Mouse (Mus musculus): ENCODE data around the gene Cfap300. TPM values are rescaled to one million over a fixed set of nuclear protein-coding genes. Genes with fewer than 3 reads are reported as not detected.

Gene Cfap300
- total RNA-seq (2014; rRNA removed) (15.9 and 17.6 TPM in 2 replicates), polyA plus RNA-seq (2015; fragmentation: Nextera tagmentation; extraction: Ambion mirVana) (11.0 and 12.6 TPM in 2 replicates)

DNA sequence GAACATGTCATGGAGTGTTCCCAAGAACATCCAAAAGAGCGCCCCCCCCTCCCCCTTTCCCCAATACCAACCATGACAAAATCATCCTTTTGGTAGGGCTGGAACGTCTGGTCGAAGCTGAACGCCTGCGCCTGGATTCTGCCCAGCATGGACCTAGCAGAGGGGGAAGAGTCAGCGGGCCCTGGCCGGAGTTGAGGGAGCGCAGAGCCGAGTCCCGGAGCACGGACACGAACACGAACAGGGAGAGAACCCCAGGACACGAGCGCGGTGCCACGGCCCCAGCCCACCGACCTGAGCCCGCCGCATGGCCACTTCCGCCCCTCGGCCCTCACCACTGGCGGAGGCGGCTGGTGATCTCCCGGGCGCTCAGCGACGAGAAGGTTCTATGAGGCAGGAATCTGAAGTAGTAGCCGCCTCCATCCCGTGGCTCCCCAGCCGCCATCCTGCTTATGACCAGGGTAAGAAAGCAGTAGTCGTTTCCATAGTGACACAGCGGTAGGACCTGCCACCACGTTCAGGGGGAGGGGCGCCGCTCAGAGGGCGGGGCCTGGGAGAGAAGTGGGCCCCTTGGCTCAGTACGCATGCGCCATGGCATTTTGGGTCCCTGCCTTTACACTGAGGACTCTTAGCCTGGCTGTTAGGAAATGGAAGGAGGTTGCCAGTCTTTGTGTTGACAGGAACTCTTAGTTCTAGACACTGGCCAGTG, at the start of gene Cfap300:
Gene Cfap300, minus strand, starts transcription at position 486 of the 706 bp plus-strand sequence.
- no peaks in the 10 kb centered on the region for H3K27me3 ChIP-seq (ENCODE audit: insufficient read depth, low read length)
- no peaks in the 10 kb centered on the region for H3K36me3 ChIP-seq (ENCODE audit: insufficient read depth)
- no peak for TF ChIP-seq CTCF (IDR thresholded peaks at IDR 0.05; ENCODE audit: low read depth)
- peaks cover 9% of the 10 kb centered on the region; the same call in 1 of the 2 replicates for H3K4me1 ChIP-seq (ENCODE audit: insufficient read depth)
- DNase-seq (peak; percentile 98), ATAC-seq (peak; percentile 98)
- peak within 1 kb of the TSS; percentile 53 for H3K4me2 ChIP-seq (ENCODE audit: low read depth)
- 2% methylated on average over 39 of the region's 39 CpGs for WGBS
- peak within 1 kb of the TSS; percentile 79 for H3K9ac ChIP-seq
- peak within 1 kb of the TSS; percentile 83 for H3K27ac ChIP-seq (ENCODE audit: low read depth, low read length)
- no peaks in the 10 kb centered on the region for H3K9me3 ChIP-seq (ENCODE audit: low read length)
- peak within 1 kb of the TSS; percentile 61 for H3K4me3 ChIP-seq (ENCODE audit: low read depth, low read length)

DNA sequence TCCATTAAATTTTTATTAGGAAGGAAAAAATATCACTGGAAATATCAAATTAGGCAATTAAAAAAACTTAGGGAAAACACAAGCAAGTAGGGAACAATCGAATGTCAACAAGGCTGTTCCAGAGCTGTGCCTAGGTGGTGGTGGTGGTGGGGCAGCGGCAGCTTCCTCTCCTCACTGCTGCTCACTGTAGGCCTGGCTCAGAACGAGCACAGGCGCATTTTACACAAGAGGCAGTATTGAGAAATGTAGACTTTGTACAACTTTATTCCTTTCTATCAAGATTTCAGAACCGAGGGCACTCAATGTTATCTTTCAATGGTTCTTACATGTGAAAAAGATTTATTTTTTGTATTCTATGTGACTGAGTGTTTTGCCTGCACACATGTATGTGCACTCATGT, 36.3 kb upstream of the Cfap300 start:
- Histone ChIP-seq H3K9me3 (ENCODE audit: low read length) (no peaks in the 10 kb centered on the region), H3K27ac (ENCODE audit: low read depth, low read length) (no peak overlapping the region), H3K4me3 (ENCODE audit: low read depth, low read length) (no peak overlapping the region), H3K36me3 (ENCODE audit: insufficient read depth) (no peaks in the 10 kb centered on the region), H3K9ac (no peak overlapping the region), H3K27me3 (ENCODE audit: insufficient read depth, low read length) (no peaks in the 10 kb centered on the region), H3K4me2 (ENCODE audit: low read depth) (no peak overlapping the region), H3K4me1 (ENCODE audit: insufficient read depth) (no peaks in the 10 kb centered on the region)
- no peak for TF ChIP-seq CTCF (IDR thresholded peaks at IDR 0.05; ENCODE audit: low read depth)
- DNase-seq (no peak), ATAC-seq (no peak)
- WGBS = 91% methylated on average over 5 of the region's 5 CpGs

DNA sequence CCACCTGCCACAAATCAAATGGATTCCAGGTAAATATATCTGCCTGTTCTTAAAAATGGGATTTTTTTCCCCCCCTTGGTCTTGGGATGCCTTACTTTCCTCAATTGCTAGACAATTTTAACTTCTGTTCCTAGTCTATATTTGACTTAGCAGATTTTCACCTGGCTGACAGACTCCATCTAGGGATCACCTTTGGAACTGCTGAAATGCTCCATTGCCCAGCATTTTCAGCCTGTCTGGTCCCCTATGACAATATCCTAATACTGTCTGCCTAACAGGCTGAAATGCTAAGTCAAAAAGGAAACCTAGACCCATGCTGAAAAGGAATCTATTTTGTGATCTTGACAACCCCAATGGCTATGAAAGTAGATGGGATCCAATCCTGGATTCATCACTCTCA, 31.7 kb upstream of the Cfap300 start:
- Histone ChIP-seq H3K9ac (no peak overlapping the region), H3K4me3 (ENCODE audit: low read depth, low read length) (no peak overlapping the region), H3K27me3 (ENCODE audit: insufficient read depth, low read length) (no peaks in the 10 kb centered on the region), H3K36me3 (ENCODE audit: insufficient read depth) (no peaks in the 10 kb centered on the region), H3K9me3 (ENCODE audit: low read length) (no peaks in the 10 kb centered on the region), H3K27ac (ENCODE audit: low read depth, low read length) (no peak overlapping the region), H3K4me2 (ENCODE audit: low read depth) (no peak overlapping the region), H3K4me1 (ENCODE audit: insufficient read depth) (no peaks in the 10 kb centered on the region)
- DNase-seq = peak; percentile 17
- 0 out of 2 replicates have a peak, but pooled peaks have one; percentile 23 for ATAC-seq
- TF ChIP-seq CTCF (IDR thresholded peaks at IDR 0.05; ENCODE audit: low read depth) = peak; percentile 48

DNA sequence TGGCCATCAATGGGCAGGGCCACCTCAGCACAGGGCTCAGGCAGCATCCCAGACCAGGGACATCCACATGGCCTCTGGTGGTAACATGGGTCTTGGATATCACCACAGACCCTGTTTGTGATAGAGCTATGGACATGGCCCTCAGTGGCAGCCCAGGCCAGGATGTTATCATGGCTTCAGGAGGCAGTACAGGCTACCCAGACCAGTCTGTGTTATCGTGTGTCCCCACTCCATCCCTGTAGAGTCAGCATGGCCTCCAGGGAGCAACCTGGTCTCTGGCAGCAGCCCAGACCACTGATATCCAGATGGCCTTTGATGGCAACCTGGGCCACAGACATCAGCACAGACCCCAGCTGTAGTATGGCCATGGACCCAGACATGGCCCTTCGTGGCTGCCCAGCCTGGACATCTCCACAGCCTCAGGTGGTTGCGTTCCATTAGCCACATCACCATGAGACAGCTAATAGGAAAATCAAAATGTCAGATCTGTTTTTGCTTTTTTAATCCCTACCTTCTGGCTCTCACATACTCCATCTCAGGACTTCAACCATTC, 30.7 kb upstream of the Cfap300 start:
- 99% methylated on average over 3 of the region's 3 CpGs for WGBS
- no peak overlapping the region for H3K27ac ChIP-seq (ENCODE audit: low read depth, low read length)

DNA sequence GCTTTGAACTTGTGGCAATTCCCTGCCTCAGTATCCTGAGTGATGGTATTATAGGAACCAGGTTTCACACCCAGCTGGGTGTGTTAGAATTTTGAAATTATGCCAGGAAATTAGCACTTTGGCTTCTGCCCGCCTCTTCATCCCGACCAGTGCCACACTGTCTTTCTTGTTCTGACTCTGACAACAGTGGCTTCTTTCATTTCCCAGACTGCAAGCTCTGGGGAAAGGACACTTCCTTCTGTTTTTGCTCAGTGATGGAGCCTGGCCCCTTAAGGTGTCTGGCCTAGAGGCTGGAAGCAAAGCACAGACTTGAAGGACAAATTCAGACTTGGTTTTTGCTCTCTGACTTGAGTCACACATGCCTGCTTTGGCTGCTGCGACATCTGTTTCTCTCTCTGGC, 17.0 kb upstream of the Cfap300 start:
- Histone ChIP-seq H3K36me3 (ENCODE audit: insufficient read depth) (no peaks in the 10 kb centered on the region), H3K4me1 (ENCODE audit: insufficient read depth) (no peaks in the 10 kb centered on the region), H3K27ac (ENCODE audit: low read depth, low read length) (no peak overlapping the region), H3K9ac (no peak overlapping the region), H3K9me3 (ENCODE audit: low read length) (no peaks in the 10 kb centered on the region), H3K4me3 (ENCODE audit: low read depth, low read length) (no peak overlapping the region), H3K4me2 (ENCODE audit: low read depth) (no peak overlapping the region), H3K27me3 (ENCODE audit: insufficient read depth, low read length) (no peaks in the 10 kb centered on the region)
- no peak for TF ChIP-seq CTCF (IDR thresholded peaks at IDR 0.05; ENCODE audit: low read depth)
- no peak for DNase-seq
- 59% methylated on average over 3 of the region's 3 CpGs for WGBS
- peak; percentile 51; the same call in 1 of the 2 replicates for ATAC-seq

More for the DNA sequence above, 30.7 kb upstream of the Cfap300 start:
- Histone ChIP-seq H3K4me2 (ENCODE audit: low read depth) (no peak overlapping the region), H3K36me3 (ENCODE audit: insufficient read depth) (no peaks in the 10 kb centered on the region), H3K27me3 (ENCODE audit: insufficient read depth, low read length) (no peaks in the 10 kb centered on the region), H3K9me3 (ENCODE audit: low read length) (no peaks in the 10 kb centered on the region), H3K9ac (no peak overlapping the region), H3K4me3 (ENCODE audit: low read depth, low read length) (no peak overlapping the region), H3K4me1 (ENCODE audit: insufficient read depth) (no peaks in the 10 kb centered on the region)
- DNase-seq = no peak
- no peak for TF ChIP-seq CTCF (IDR thresholded peaks at IDR 0.05; ENCODE audit: low read depth)
- no peak for ATAC-seq

DNA sequence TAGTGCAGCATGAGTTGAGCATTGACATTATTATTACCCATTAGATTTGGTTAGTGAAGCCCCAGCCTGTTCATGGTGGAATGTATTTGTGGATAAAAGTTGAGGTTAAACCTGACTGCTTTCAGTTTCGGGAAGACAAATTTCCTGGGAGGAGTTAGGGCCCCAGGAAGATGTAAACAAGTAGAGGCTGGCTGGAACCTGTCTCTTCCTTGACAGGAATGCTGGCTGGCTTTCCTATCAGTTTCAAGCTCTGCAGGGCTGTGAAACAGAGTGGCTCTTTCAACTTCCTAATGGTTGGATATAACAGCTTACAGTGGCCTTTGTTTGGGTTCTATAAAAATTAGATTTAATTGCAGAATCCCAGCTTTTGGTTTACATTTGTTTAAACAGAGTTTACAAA, 12.2 kb upstream of the Cfap300 start:
- Histone ChIP-seq H3K9me3 (ENCODE audit: low read length) (no peaks in the 10 kb centered on the region), H3K27me3 (ENCODE audit: insufficient read depth, low read length) (no peaks in the 10 kb centered on the region), H3K4me3 (ENCODE audit: low read depth, low read length) (no peak overlapping the region), H3K27ac (ENCODE audit: low read depth, low read length) (no peak overlapping the region), H3K36me3 (ENCODE audit: insufficient read depth) (no peaks in the 10 kb centered on the region), H3K4me1 (ENCODE audit: insufficient read depth) (no peaks in the 10 kb centered on the region), H3K9ac (no peak overlapping the region), H3K4me2 (ENCODE audit: low read depth) (no peak overlapping the region)
- ATAC-seq (no peak), DNase-seq (no peak)
- 64% methylated on average over 1 of the region's 1 CpGs for WGBS
- no peak for TF ChIP-seq CTCF (IDR thresholded peaks at IDR 0.05; ENCODE audit: low read depth)

DNA sequence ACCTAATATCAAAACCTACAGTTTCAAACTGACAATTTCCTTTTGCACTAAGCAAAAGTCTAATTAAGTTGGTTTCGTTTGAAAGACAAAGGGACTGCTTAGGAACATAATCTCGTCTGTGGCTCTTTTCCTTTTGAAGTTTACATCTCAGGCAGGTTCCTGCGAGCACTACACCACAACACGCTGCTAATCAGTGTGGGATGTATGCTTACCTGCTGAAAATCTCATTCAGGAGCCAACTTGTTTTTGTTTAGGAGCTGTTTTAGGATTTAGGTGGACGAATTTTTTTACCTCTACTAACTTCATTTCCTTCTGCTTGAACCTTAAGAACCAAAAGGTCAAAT, 393 bp upstream of the Cfap300 start:
- peak; percentile 47 for ATAC-seq
- peak overlapping the region; percentile 79 for H3K9ac ChIP-seq
- H3K36me3 ChIP-seq (ENCODE audit: insufficient read depth) = no peaks in the 10 kb centered on the region
- H3K27ac ChIP-seq (ENCODE audit: low read depth, low read length) = peak overlapping the region; percentile 83
- no peaks in the 10 kb centered on the region for H3K27me3 ChIP-seq (ENCODE audit: insufficient read depth, low read length)
- peaks cover 9% of the 10 kb centered on the region; the same call in 1 of the 2 replicates for H3K4me1 ChIP-seq (ENCODE audit: insufficient read depth)
- WGBS = 11% methylated on average over 5 of the region's 5 CpGs
- H3K9me3 ChIP-seq (ENCODE audit: low read length) = no peaks in the 10 kb centered on the region
- TF ChIP-seq CTCF (IDR thresholded peaks at IDR 0.05; ENCODE audit: low read depth) = no peak
- H3K4me3 ChIP-seq (ENCODE audit: low read depth, low read length) = peak overlapping the region; percentile 61
- peak overlapping the region; percentile 53 for H3K4me2 ChIP-seq (ENCODE audit: low read depth)
- DNase-seq = no peak

Data from forebrain, postnatal 0 days (tissue).